Mouse (Mus musculus) CH12.LX (cell line): ENCODE results near the gene Eya2. TPM values are rescaled to one million over a fixed set of nuclear protein-coding genes. Genes with fewer than 3 reads are reported as not detected.

Source experiments
- DNase-seq: peaks from one replicate; pipeline ENCODE4 v3.0.0-alpha.2; 2013; ENCODE audit errors: extremely low read depth
- H3K27ac ChIP-seq: 2 replicates; pipeline ENCODE4 v1.5.1; 2012; ENCODE audit warnings: low read depth, mild to moderate bottlenecking, control low read depth, moderate library complexity; ENCODE audit not compliant: insufficient read depth
- H3K27me3 ChIP-seq: replicated peaks from 2 replicates; pipeline ENCODE3; 2012; ENCODE audit warnings: inconsistent platforms
- H3K36me3 ChIP-seq, 2 experiments: replicated peaks in 1 of 2; 2 replicates each; pipeline versions ENCODE3 to v1.6.1; 2012; ENCODE audit warnings: inconsistent platforms in 1 of 2, low read length in 1 of 2, mild to moderate bottlenecking in 1 of 2, mixed read lengths in 1 of 2, moderate library complexity in 1 of 2; ENCODE audit not compliant: control insufficient read depth in 1 of 2, insufficient read depth in 1 of 2
- H3K4me1 ChIP-seq, 2 experiments: 2 replicates each; pipeline ENCODE4 v1.6.1; 2012; ENCODE audit warnings: inconsistent platforms in 1 of 2, moderate library complexity in 1 of 2; ENCODE audit not compliant: insufficient read depth in 2 of 2, control insufficient read depth in 1 of 2
- H3K4me2 ChIP-seq: 2 replicates; pipeline ENCODE4 v1.6.1; 2012; ENCODE audit warnings: low read depth, mild to moderate bottlenecking, control low read depth; ENCODE audit not compliant: poor library complexity, insufficient read depth, severe bottlenecking
- H3K4me3 ChIP-seq, 3 experiments: fragments of 150-350 bp in 1 of 3; sonication (generic) in 1 of 3; replicated peaks in 1 of 3; 2 replicates each; pipeline versions ENCODE3 to v1.5.1; 2011 to 2012; ENCODE audit warnings: low read depth in 2 of 3, low read length in 2 of 3, mild to moderate bottlenecking in 2 of 3, moderate library complexity in 2 of 3, control low read depth in 1 of 3, improper control_type of control experiment in 1 of 3, inconsistent platforms in 1 of 3, mixed read lengths in 1 of 3; ENCODE audit not compliant: poor library complexity in 1 of 3
- H3K79me2 ChIP-seq: replicated peaks from 2 replicates; pipeline ENCODE4 v1.6.1; 2012; ENCODE audit warnings: mild to moderate bottlenecking, moderate library complexity; ENCODE audit not compliant: control insufficient read depth, poor library complexity, insufficient read depth, severe bottlenecking; ENCODE audit errors: extremely low read depth
- H3K9ac ChIP-seq: 2 replicates; pipeline ENCODE4 v1.6.1; 2012; ENCODE audit warnings: low read depth, mild to moderate bottlenecking, control low read depth, moderate library complexity; ENCODE audit not compliant: insufficient read depth
- H3K9me3 ChIP-seq: replicated peaks from 2 replicates; pipeline ENCODE3; 2012; ENCODE audit warnings: low read length, inconsistent platforms, mixed read lengths
- BHLHE40 ChIP-seq: IDR thresholded peaks from 2 replicates; pipeline ENCODE4 v1.6.1; 2011; ENCODE audit warnings: mild to moderate bottlenecking, low read depth, low read length, improper control_type of control experiment
- CHD1 ChIP-seq: IDR thresholded peaks from 2 replicates; pipeline ENCODE4 v1.6.1; 2012; ENCODE audit warnings: low read depth, low read length, improper control_type of control experiment, inconsistent platforms
- CHD2 ChIP-seq: IDR thresholded peaks from 2 replicates; pipeline ENCODE4 v1.6.1; 2011; ENCODE audit warnings: low read length, improper control_type of control experiment
- CTCF ChIP-seq, 2 experiments: IDR thresholded peaks in 1 of 2; conservative IDR thresholded peaks in 1 of 2; 2 replicates each; pipeline ENCODE4 v1.5.1; 2011 to 2012; ENCODE audit warnings: low read depth in 2 of 2, low read length in 2 of 2, improper control_type of control experiment in 1 of 2, inconsistent platforms in 1 of 2, mild to moderate bottlenecking in 1 of 2, moderate library complexity in 1 of 2
- E2F4 ChIP-seq: IDR thresholded peaks from 2 replicates; pipeline ENCODE4 v1.6.1; 2011; ENCODE audit warnings: low read depth, low read length, improper control_type of control experiment; ENCODE audit not compliant: insufficient replicate concordance
- ELF1 ChIP-seq: IDR thresholded peaks from 2 replicates; pipeline ENCODE4 v1.6.1; 2014; ENCODE audit warnings: low read depth, mild to moderate bottlenecking, inconsistent platforms, low read length, improper control_type of control experiment
- EP300 ChIP-seq: IDR thresholded peaks from 2 replicates; pipeline ENCODE4 v1.6.1; 2011; ENCODE audit warnings: low read length, improper control_type of control experiment
- ETS1 ChIP-seq: conservative IDR thresholded peaks from 2 replicates; pipeline ENCODE4 v1.6.1; 2012; ENCODE audit warnings: low read depth, mild to moderate bottlenecking, inconsistent platforms, low read length, improper control_type of control experiment, moderate library complexity
- HCFC1 ChIP-seq: IDR thresholded peaks from 2 replicates; pipeline ENCODE4 v1.6.1; 2012; ENCODE audit warnings: low read depth, mild to moderate bottlenecking, inconsistent platforms, low read length, improper control_type of control experiment
- IRF4 ChIP-seq: IDR thresholded peaks from 2 replicates; pipeline ENCODE4 v1.6.1; 2014; ENCODE audit warnings: low read depth, mild to moderate bottlenecking, inconsistent platforms, low read length, improper control_type of control experiment
- JUN ChIP-seq: IDR thresholded peaks from 2 replicates; pipeline ENCODE4 v1.6.1; 2011; ENCODE audit warnings: low read depth, mild to moderate bottlenecking, low read length, improper control_type of control experiment, moderate library complexity; ENCODE audit not compliant: insufficient read depth
- KAT2A ChIP-seq: IDR thresholded peaks from 2 replicates; pipeline ENCODE4 v1.6.1; 2012; ENCODE audit warnings: low read length, improper control_type of control experiment, inconsistent platforms; ENCODE audit not compliant: insufficient replicate concordance
- MAFK ChIP-seq: IDR thresholded peaks from 2 replicates; pipeline ENCODE4 v1.6.1; 2011; ENCODE audit warnings: low read length, improper control_type of control experiment; ENCODE audit not compliant: insufficient replicate concordance
- MAX ChIP-seq: IDR thresholded peaks from 2 replicates; pipeline ENCODE4 v1.6.1; 2011; ENCODE audit warnings: low read length, improper control_type of control experiment
- MAZ ChIP-seq: IDR thresholded peaks from 2 replicates; pipeline ENCODE4 v1.6.1; 2012; ENCODE audit warnings: low read depth, mild to moderate bottlenecking, inconsistent platforms, low read length, improper control_type of control experiment, moderate library complexity
- MXI1 ChIP-seq: IDR thresholded peaks from 2 replicates; pipeline ENCODE4 v1.6.1; 2011; ENCODE audit warnings: mild to moderate bottlenecking, low read depth, low read length, improper control_type of control experiment
- NELFE ChIP-seq: IDR thresholded peaks from 2 replicates; pipeline ENCODE4 v1.6.1; 2011; ENCODE audit warnings: low read depth, low read length, improper control_type of control experiment
- NRF1 ChIP-seq: IDR thresholded peaks from 2 replicates; pipeline ENCODE4 v1.6.1; 2014; ENCODE audit warnings: low read depth, mild to moderate bottlenecking, inconsistent platforms, low read length, improper control_type of control experiment, moderate library complexity
- PAX5 ChIP-seq: IDR thresholded peaks from 2 replicates; pipeline ENCODE4 v1.6.1; 2012; ENCODE audit warnings: low read length, inconsistent platforms, mixed read lengths
- RAD21 ChIP-seq: IDR thresholded peaks from 2 replicates; pipeline ENCODE4 v1.6.1; 2011; ENCODE audit warnings: low read depth, mild to moderate bottlenecking, low read length, improper control_type of control experiment, moderate library complexity
- RCOR1 ChIP-seq: conservative IDR thresholded peaks from 2 replicates; pipeline ENCODE4 v1.6.1; 2012; ENCODE audit warnings: low read depth, mild to moderate bottlenecking, inconsistent platforms, low read length, improper control_type of control experiment
- SIN3A ChIP-seq: IDR thresholded peaks from 2 replicates; pipeline ENCODE4 v1.6.1; 2012; ENCODE audit warnings: low read length, improper control_type of control experiment, inconsistent platforms
- SMC3 ChIP-seq: IDR thresholded peaks from 2 replicates; pipeline ENCODE4 v1.6.1; 2011; ENCODE audit warnings: low read depth, low read length, improper control_type of control experiment
- UBTF ChIP-seq: IDR thresholded peaks from 2 replicates; pipeline ENCODE4 v1.6.1; 2012; ENCODE audit warnings: low read depth, mild to moderate bottlenecking, inconsistent platforms, low read length, improper control_type of control experiment, moderate library complexity
- USF2 ChIP-seq: conservative IDR thresholded peaks from 2 replicates; pipeline ENCODE4 v1.6.1; 2011; ENCODE audit warnings: low read depth, low read length, improper control_type of control experiment
- ZC3H11A ChIP-seq: IDR thresholded peaks from 2 replicates; pipeline ENCODE4 v1.6.1; 2012; ENCODE audit warnings: low read depth, mild to moderate bottlenecking, inconsistent platforms, low read length, improper control_type of control experiment
- ZKSCAN1 ChIP-seq: IDR thresholded peaks from 2 replicates; pipeline ENCODE4 v1.6.1; 2012; ENCODE audit warnings: low read depth, inconsistent platforms, low read length, improper control_type of control experiment, borderline replicate concordance
- dilution Hi-C: fragments of 300-500 bp; cut with MboI; formaldehyde crosslinking; loops from 2 replicates; pipeline ENCODE4 v1.14.3; 2020; ENCODE audit warnings: low sequenced_read_pairs; ENCODE audit not compliant: extremely low pct_unique_long_range_greater_than_20kb, extremely low pct_ligation_motif_present
- in situ Hi-C: fragments of 300-500 bp; cut with MboI; formaldehyde crosslinking; loops from 3 replicates; pipeline ENCODE4 v1.14.3; 2019; ENCODE audit warnings: low sequenced_read_pairs, low pct_ligation_motif_present, low pct_unique_long_range_greater_than_20kb, mixed read lengths
- polyA plus RNA-seq: library from polyadenylated mRNA; unstranded; fragments of >175 nt; gene quantifications from 2 replicates; pipeline ENCODE4 v1.2.1, GENCODE M21; 2012; ENCODE audit warnings: low read depth; ENCODE audit not compliant: insufficient read length
- total RNA-seq, 2 experiments: library from RNA; depleted of rRNA; stranded (reverse); fragments of 300-350 nt in 1 of 2; fragments of >200 nt in 1 of 2; gene quantifications; 2 replicates each; pipeline ENCODE4 v1.2.3; 2012 to 2014

Gene Eya2
- total and polyA plus RNA-seq, 3 experiments, result not detected

- TF ChIP-seq NELFE, result no peak
- 0 out of 2 replicates have a peak, but pooled peaks have one; percentile 16 for TF ChIP-seq BHLHE40
- TF ChIP-seq MAZ, result peak; percentile 69
- no peak for TF ChIP-seq ELF1
- peak in 1 of 2 experiments; percentile 67; a peak in 2 of 4 replicates for TF ChIP-seq CTCF (conservative IDR thresholded peaks at IDR 0.05 in 1 of 2, IDR thresholded peaks at IDR 0.05 in 1 of 2; ENCODE audit: low read depth in 2 of 2, low read length in 2 of 2)
- TF ChIP-seq KAT2A, result no peak
- TF ChIP-seq MXI1, result no peak
- TF ChIP-seq SMC3, result peak; percentile 55
- TF ChIP-seq ZC3H11A, result no peak
- TF ChIP-seq RAD21, result peak; percentile 60
- no peak for TF ChIP-seq ETS1
- TF ChIP-seq ZKSCAN1, result no peak
- peaks cover 2 to 15% of the 10 kb centered on the region in 2 experiments for H3K4me1 ChIP-seq
These were observed 156.2 kb downstream of the Eya2 start for GRCm38 (mm10) chr2:165751068-165751467.

DNA sequence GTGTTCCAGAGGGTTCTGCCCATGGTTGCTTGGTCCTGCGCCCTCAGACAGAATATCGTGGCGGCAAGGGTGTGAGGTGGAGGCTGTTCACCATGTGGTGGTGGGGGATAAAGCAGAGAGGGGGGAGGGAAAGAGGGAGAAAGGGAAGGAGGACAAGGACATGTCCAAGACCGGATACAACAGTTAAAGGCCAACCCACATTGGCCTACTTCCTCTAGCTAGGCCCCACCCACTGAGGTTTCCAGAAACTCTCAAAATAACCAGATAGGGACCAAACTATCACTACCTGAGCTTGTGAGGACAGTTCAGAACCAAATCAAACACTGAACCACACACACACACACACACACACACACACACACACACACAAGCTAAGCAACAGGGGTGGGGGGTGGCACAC is 157.9 kb downstream of the Eya2 start:
- Histone ChIP-seq H3K27ac (no peak overlapping the region), H3K4me2 (no peak overlapping the region), H3K27me3 (peaks cover 5% of the 10 kb centered on the region), H3K9ac (no peak overlapping the region), H3K4me1 (peaks cover 2 to 15% of the 10 kb centered on the region in 2 experiments), H3K4me3 (no peak overlapping the region), H3K9me3 (no peaks in the 10 kb centered on the region), H3K36me3 (no peaks in the 10 kb centered on the region), H3K79me2 (no peaks in the 10 kb centered on the region)
- in situ Hi-C loops (loop anchor here (10.0 kb wide), 1 partner anchor 228 kb away; no protein-coding TSS in a partner anchor), dilution Hi-C loops (no loop called here)
- DNase-seq, result peak; percentile 17
- no peak for TF ChIP-seq ZKSCAN1
- TF ChIP-seq RCOR1, result no peak
- TF ChIP-seq CTCF (conservative IDR thresholded peaks at IDR 0.05 in 1 of 2, IDR thresholded peaks at IDR 0.05 in 1 of 2; ENCODE audit: low read depth in 2 of 2, low read length in 2 of 2), result no peak
- TF ChIP-seq MAX, result no peak
- TF ChIP-seq CHD2, result no peak
- TF ChIP-seq EP300, result no peak
- no peak for TF ChIP-seq MAFK
- TF ChIP-seq JUN, result no peak
- TF ChIP-seq IRF4, result no peak
- no peak for TF ChIP-seq SIN3A
- TF ChIP-seq PAX5, result no peak
- no peak for TF ChIP-seq NRF1
- TF ChIP-seq USF2, result no peak
- TF ChIP-seq UBTF, result no peak
- TF ChIP-seq RAD21, result no peak
- no peak for TF ChIP-seq HCFC1
- TF ChIP-seq E2F4, result no peak
- no peak for TF ChIP-seq CHD1
- no peak for TF ChIP-seq MXI1

More at GRCm38 (mm10) chr2:165751068-165751467, 156.2 kb downstream of the Eya2 start:
- DNase-seq, result peak; percentile 29
- dilution Hi-C loops, result no loop called here
- H3K4me2 ChIP-seq, result no peak overlapping the region
- H3K36me3 ChIP-seq, result no peaks in the 10 kb centered on the region
- H3K79me2 ChIP-seq, result no peaks in the 10 kb centered on the region
- in situ Hi-C loops, result loop anchor here (10.0 kb wide), 1 partner anchor 226 kb away; no protein-coding TSS in a partner anchor
- no peak overlapping the region for H3K4me3 ChIP-seq
- no peak overlapping the region for H3K27ac ChIP-seq
- no peaks in the 10 kb centered on the region for H3K27me3 ChIP-seq
- H3K9ac ChIP-seq, result no peak overlapping the region
- no peaks in the 10 kb centered on the region for H3K9me3 ChIP-seq
